Mouse (Mus musculus): ENCODE measurements at regions not wholly inside any gene's neighbourhood (a gene's known extent, or its start where the extent isn't known, plus 50 kb on each side); places are given as distances from the start of the nearest gene placed in this dataset.

DNA sequence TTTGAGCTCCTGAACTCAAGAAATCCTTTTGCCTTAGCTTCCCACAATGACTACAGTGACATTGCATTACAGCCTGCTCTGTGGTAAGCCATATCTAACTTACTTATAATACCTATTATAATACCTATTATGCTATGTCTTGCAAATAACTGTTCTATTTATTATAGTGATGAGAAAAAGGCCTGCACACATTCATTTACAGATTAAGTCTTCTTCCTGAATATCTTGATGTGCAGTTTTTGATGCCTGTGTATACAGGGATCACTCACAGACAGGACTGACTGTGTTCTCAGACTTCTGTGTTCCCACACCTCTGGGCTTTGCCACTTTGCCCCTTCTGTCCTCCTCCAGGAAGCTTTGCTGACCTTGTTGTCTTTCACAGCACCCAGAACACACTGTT, 102.8 kb upstream of the Dlg1 start:
- TF ChIP-seq CTCF (IDR thresholded peaks at IDR 0.05; ENCODE audit: low read depth) (no peak), EP300 (IDR thresholded peaks at IDR 0.05; ENCODE audit: low read depth) (no peak)

Data from heart, postnatal 0 days (tissue).